Mouse (Mus musculus) spleen, adult 2 months (tissue): ENCODE data around the gene Arhgef3. TPM values are rescaled to one million over a fixed set of nuclear protein-coding genes. Genes with fewer than 3 reads are reported as not detected.

Experiments used
- DNase-seq, 2 experiments: peaks; one replicate each; pipeline versions ENCODE4 v3.0.0 to v3.0.0-alpha.2; 2012 to 2021; ENCODE audit warnings: low spot score in 2 of 2, low read depth in 1 of 2
- H3K27ac ChIP-seq: fragments of 200-500 bp; 2 replicates; pipeline ENCODE4 v1.5.1; 2012; ENCODE audit warnings: low read length, inconsistent platforms; ENCODE audit not compliant: insufficient read depth
- H3K27me3 ChIP-seq: fragments of 200-500 bp; 2 replicates; pipeline ENCODE4 v1.6.1; 2012; ENCODE audit warnings: mild to moderate bottlenecking, moderate library complexity, low read length, inconsistent platforms; ENCODE audit not compliant: control insufficient read depth, insufficient read depth
- H3K36me3 ChIP-seq: fragments of 200-500 bp; 2 replicates; pipeline ENCODE4 v1.6.1; 2012; ENCODE audit warnings: mild to moderate bottlenecking, low read length, inconsistent platforms; ENCODE audit not compliant: control insufficient read depth, insufficient read depth
- H3K4me1 ChIP-seq: fragments of 200-500 bp; 2 replicates; pipeline ENCODE4 v1.6.1; 2011; ENCODE audit warnings: inconsistent platforms; ENCODE audit not compliant: control insufficient read depth, insufficient read depth, insufficient read length
- H3K4me3 ChIP-seq: fragments of 200-500 bp; 2 replicates; pipeline ENCODE4 v1.5.1; 2011; ENCODE audit warnings: mild to moderate bottlenecking, inconsistent platforms; ENCODE audit not compliant: insufficient read depth, insufficient read length; ENCODE audit errors: extremely low read depth
- CTCF ChIP-seq: fragments of 200-500 bp; IDR thresholded peaks from 2 replicates; pipeline ENCODE4 v1.5.1; 2011; ENCODE audit warnings: mild to moderate bottlenecking, inconsistent platforms; ENCODE audit not compliant: insufficient read depth, insufficient read length, insufficient replicate concordance; ENCODE audit errors: extremely low read depth
- POLR2A ChIP-seq: fragments of 200-500 bp; IDR thresholded peaks from 2 replicates; pipeline ENCODE4 v1.6.1; 2011; ENCODE audit warnings: low read depth, low read length, inconsistent platforms
- WGBS: fragments of 180-500 bp; shearing (Covaris S2); methylation state at CpG from one replicate; pipeline ENCODE4 v1.1.7; 2018; 5-methylcytosine and 5-hydroxymethylcytosine counted together
- polyA plus RNA-seq: library from polyadenylated mRNA; depleted of rRNA; stranded (reverse); fragments of >200 nt; gene quantifications from 2 replicates; pipeline ENCODE4 v1.2.3, GENCODE M21; 2012

Gene Arhgef3
- polyA plus RNA-seq, 1 experiment = 21.1 TPM

DNA sequence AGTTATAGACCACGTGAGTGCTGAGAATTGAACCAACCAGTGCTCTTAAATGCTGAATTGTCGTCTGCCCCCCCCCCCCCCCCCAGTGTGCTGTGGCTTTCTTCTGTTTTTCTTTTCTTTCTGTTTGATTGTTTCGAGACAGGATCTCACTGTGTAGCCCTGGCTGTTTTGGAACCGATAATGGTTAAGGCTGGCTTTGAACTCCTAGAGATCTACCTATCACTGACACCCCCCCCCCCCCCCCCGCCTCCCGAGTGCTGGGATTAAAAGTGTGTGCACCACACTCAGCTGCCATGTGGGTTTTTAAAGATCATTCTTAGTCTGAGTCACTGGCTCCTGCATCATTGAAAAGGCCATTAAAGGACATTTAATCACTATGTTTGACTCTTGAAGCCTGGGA lies 147.7 kb downstream of the Arhgef3 start:
- Histone ChIP-seq H3K27ac (no peak overlapping the region), H3K4me1 (no peaks in the 10 kb centered on the region), H3K36me3 (no peaks in the 10 kb centered on the region), H3K27me3 (no peaks in the 10 kb centered on the region), H3K4me3 (no peak overlapping the region)
- 60% methylated on average over 6 of the region's 6 CpGs for WGBS
- TF ChIP-seq CTCF = no peak
- no peak for TF ChIP-seq POLR2A
- no peak for DNase-seq

DNA sequence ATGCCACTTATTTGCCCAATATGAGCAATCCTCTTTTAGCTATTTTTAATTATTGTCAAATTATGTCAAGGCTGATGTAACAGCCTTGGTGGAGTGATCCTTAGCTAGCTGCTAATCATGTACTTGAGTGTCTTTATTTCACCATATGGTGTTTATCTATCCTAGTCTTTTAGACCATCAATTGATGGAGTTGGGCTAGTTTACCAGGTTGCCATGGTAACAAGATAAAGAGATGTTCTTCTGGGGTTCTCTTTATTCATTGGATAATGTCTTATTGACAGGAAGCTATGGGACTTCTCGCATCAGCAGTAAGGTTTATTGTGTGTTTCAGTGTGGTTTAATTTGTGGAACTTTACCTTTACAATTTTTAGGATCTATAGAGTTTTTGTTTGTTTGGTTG lies 151.9 kb downstream of the Arhgef3 start:
- Histone ChIP-seq H3K36me3 (no peaks in the 10 kb centered on the region), H3K4me3 (no peak overlapping the region), H3K27ac (no peak overlapping the region), H3K4me1 (peaks cover 3% of the 10 kb centered on the region; the same call in 1 of the 2 replicates), H3K27me3 (no peaks in the 10 kb centered on the region)
- no peak for DNase-seq
- WGBS = 79% methylated on average over 1 of the region's 1 CpGs
- TF ChIP-seq POLR2A (no peak), CTCF (no peak)

GRCm38 (mm10) chr14:27268137-27268536 lies 153.4 kb downstream of the Arhgef3 start:
- no peaks in the 10 kb centered on the region for H3K27me3 ChIP-seq
- no peak overlapping the region for H3K4me3 ChIP-seq
- H3K27ac ChIP-seq = no peak overlapping the region
- H3K36me3 ChIP-seq = no peaks in the 10 kb centered on the region
- no peak for DNase-seq
- TF ChIP-seq POLR2A (no peak), CTCF (no peak)
- H3K4me1 ChIP-seq = peaks cover 3% of the 10 kb centered on the region; the same call in 1 of the 2 replicates
- WGBS = 32% methylated on average over 5 of the region's 5 CpGs

GRCm38 (mm10) chr14:27268986-27269700 lies 154.4 kb downstream of the Arhgef3 start:
- Histone ChIP-seq H3K4me1 (peaks cover 3% of the 10 kb centered on the region; the same call in 1 of the 2 replicates), H3K36me3 (no peaks in the 10 kb centered on the region), H3K27me3 (no peaks in the 10 kb centered on the region), H3K4me3 (no peak overlapping the region), H3K27ac (no peak overlapping the region)
- DNase-seq = no peak
- TF ChIP-seq POLR2A = no peak
- WGBS = 87% methylated on average over 16 of the region's 16 CpGs

DNA sequence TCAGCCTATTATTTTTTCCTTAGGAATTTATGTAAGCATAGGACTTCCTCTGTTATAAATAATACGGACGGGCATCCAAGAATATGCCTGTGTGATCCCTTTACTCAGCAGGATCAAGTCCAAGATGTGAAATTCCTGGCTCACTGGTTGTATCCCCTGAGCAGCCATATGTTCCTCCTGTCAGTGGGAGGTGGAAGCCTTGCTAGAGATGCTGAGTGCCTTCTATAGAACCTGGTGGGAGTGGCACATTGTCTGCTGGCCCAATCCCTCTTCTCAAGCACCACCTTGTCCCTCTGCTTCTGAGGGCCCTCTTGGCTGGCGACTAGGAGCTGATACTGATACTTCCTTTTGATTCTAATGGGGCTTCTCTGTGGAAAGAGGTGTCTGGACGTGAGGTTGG lies 155.1 kb downstream of the Arhgef3 start:
- 85% methylated on average over 4 of the region's 4 CpGs for WGBS
- TF ChIP-seq POLR2A (no peak), CTCF (no peak)

GRCm38 (mm10) chr14:27270466-27270865 lies 155.8 kb downstream of the Arhgef3 start:
- no peak for TF ChIP-seq CTCF
- no peak for TF ChIP-seq POLR2A
- peaks cover 3% of the 10 kb centered on the region; the same call in 1 of the 2 replicates for H3K4me1 ChIP-seq
- H3K27me3 ChIP-seq = no peaks in the 10 kb centered on the region
- WGBS = 94% methylated on average over 4 of the region's 4 CpGs
- H3K36me3 ChIP-seq = no peaks in the 10 kb centered on the region
- no peak overlapping the region for H3K4me3 ChIP-seq
- no peak overlapping the region for H3K27ac ChIP-seq
- DNase-seq = no peak

More for the DNA sequence above, 155.1 kb downstream of the Arhgef3 start:
- Histone ChIP-seq H3K4me3 (no peak overlapping the region), H3K27ac (no peak overlapping the region), H3K27me3 (no peaks in the 10 kb centered on the region), H3K4me1 (peaks cover 3% of the 10 kb centered on the region; the same call in 1 of the 2 replicates), H3K36me3 (no peaks in the 10 kb centered on the region)
- no peak for DNase-seq

- 93% methylated on average over 10 of the region's 10 CpGs for WGBS
- H3K4me1 ChIP-seq = peaks cover 3% of the 10 kb centered on the region; the same call in 1 of the 2 replicates
Observed at GRCm38 (mm10) chr14:27271371-27272071, 156.8 kb downstream of the Arhgef3 start.

More at GRCm38 (mm10) chr14:27271371-27272071, 156.8 kb downstream of the Arhgef3 start:
- no peak for DNase-seq
- Histone ChIP-seq H3K36me3 (no peaks in the 10 kb centered on the region), H3K27me3 (no peaks in the 10 kb centered on the region), H3K27ac (no peak overlapping the region), H3K4me3 (no peak overlapping the region)
- no peak for TF ChIP-seq POLR2A
- no peak for TF ChIP-seq CTCF
